Mouse (Mus musculus) MEL (cell line): ENCODE results near the gene Tle1. TPM values are rescaled to one million over a fixed set of nuclear protein-coding genes. Genes with fewer than 3 reads are reported as not detected.

Source experiments
- DNase-seq: peaks from one replicate; pipeline ENCODE4 v3.0.0; 2011; ENCODE audit warnings: low read depth, low spot score
- H3K27ac ChIP-seq: 2 replicates; pipeline ENCODE4 v1.5.1; 2012; ENCODE audit warnings: low read depth, mild to moderate bottlenecking, control low read depth, low read length, moderate library complexity; ENCODE audit not compliant: control insufficient read depth
- H3K27me3 ChIP-seq, 2 experiments: fragments of 150-350 bp in 1 of 2; sonication (generic) in 1 of 2; 2 replicates each; pipeline ENCODE4 v1.6.1; 2012; ENCODE audit warnings: low read length in 2 of 2, mild to moderate bottlenecking in 2 of 2, improper control_type of control experiment in 1 of 2, moderate library complexity in 1 of 2; ENCODE audit not compliant: insufficient read depth in 2 of 2, control insufficient read depth in 1 of 2
- H3K36me3 ChIP-seq, 2 experiments: 2 replicates each; pipeline ENCODE4 v1.6.1; 2012 to 2014; ENCODE audit warnings: low read length in 2 of 2, improper control_type of control experiment in 1 of 2, inconsistent platforms in 1 of 2, mild to moderate bottlenecking in 1 of 2; ENCODE audit not compliant: insufficient read depth in 2 of 2, control insufficient read depth in 1 of 2
- H3K4me1 ChIP-seq, 2 experiments: fragments of 150-350 bp in 1 of 2; sonication (generic) in 1 of 2; 2 replicates each; pipeline ENCODE4 v1.6.1; 2012; ENCODE audit warnings: low read length in 2 of 2, improper control_type of control experiment in 1 of 2, mild to moderate bottlenecking in 1 of 2; ENCODE audit not compliant: insufficient read depth in 2 of 2, control insufficient read depth in 1 of 2
- H3K4me3 ChIP-seq, 2 experiments: fragments of 150-350 bp in 1 of 2; sonication (generic) in 1 of 2; 2 replicates each; pipeline ENCODE4 v1.5.1; 2012; ENCODE audit warnings: low read depth in 2 of 2, low read length in 2 of 2, mild to moderate bottlenecking in 2 of 2, moderate library complexity in 2 of 2, control low read depth in 1 of 2, improper control_type of control experiment in 1 of 2; ENCODE audit not compliant: control insufficient read depth in 1 of 2, insufficient read depth in 1 of 2
- H3K79me2 ChIP-seq: 2 replicates; pipeline ENCODE4 v1.6.1; 2012; ENCODE audit warnings: mild to moderate bottlenecking, low read length, moderate library complexity; ENCODE audit not compliant: control insufficient read depth, poor library complexity, insufficient read depth
- H3K9ac ChIP-seq: 2 replicates; pipeline ENCODE4 v1.6.1; 2012; ENCODE audit warnings: low read depth, mild to moderate bottlenecking, control low read depth, low read length, moderate library complexity; ENCODE audit not compliant: control insufficient read depth, poor library complexity, severe bottlenecking
- H3K9me3 ChIP-seq: fragments of 150-350 bp; sonication (generic); replicated peaks from 2 replicates; pipeline ENCODE4 v1.6.1; 2012; ENCODE audit warnings: mild to moderate bottlenecking, low read length, improper control_type of control experiment, moderate library complexity; ENCODE audit not compliant: insufficient read depth
- BHLHE40 ChIP-seq: IDR thresholded peaks from 2 replicates; pipeline ENCODE4 v1.6.1; 2012; ENCODE audit warnings: low read depth, mild to moderate bottlenecking, inconsistent platforms, low read length, improper control_type of control experiment, borderline replicate concordance
- CHD1 ChIP-seq: IDR thresholded peaks from 2 replicates; pipeline ENCODE4 v1.6.1; 2012; ENCODE audit warnings: low read depth, mild to moderate bottlenecking, inconsistent platforms, low read length, improper control_type of control experiment
- ELF1 ChIP-seq: IDR thresholded peaks from 2 replicates; pipeline ENCODE4 v1.6.1; 2014; ENCODE audit warnings: low read depth, mild to moderate bottlenecking, inconsistent platforms, low read length, improper control_type of control experiment, moderate library complexity
- EP300 ChIP-seq, 2 experiments: IDR thresholded peaks; 2 replicates each; pipeline ENCODE4 v1.6.1; 2011; ENCODE audit warnings: improper control_type of control experiment in 2 of 2, low read length in 2 of 2, low read depth in 1 of 2, mild to moderate bottlenecking in 1 of 2
- ETS1 ChIP-seq: IDR thresholded peaks from 2 replicates; pipeline ENCODE4 v1.6.1; 2012; ENCODE audit warnings: low read depth, mild to moderate bottlenecking, inconsistent platforms, low read length, improper control_type of control experiment, moderate library complexity
- GABPA ChIP-seq: IDR thresholded peaks from 2 replicates; pipeline ENCODE4 v1.6.1; 2012; ENCODE audit warnings: low read depth, mild to moderate bottlenecking, inconsistent platforms, low read length, improper control_type of control experiment, moderate library complexity
- JUND ChIP-seq: IDR thresholded peaks from 2 replicates; pipeline ENCODE4 v1.6.1; 2011; ENCODE audit warnings: low read depth, mild to moderate bottlenecking, improper control_type of control experiment, low read length
- KAT2A ChIP-seq: conservative IDR thresholded peaks from 2 replicates; pipeline ENCODE4 v1.6.1; 2012; ENCODE audit warnings: low read depth, low read length, improper control_type of control experiment, inconsistent platforms
- MAFK ChIP-seq: IDR thresholded peaks from 2 replicates; pipeline ENCODE4 v1.6.1; 2011; ENCODE audit warnings: low read depth, mild to moderate bottlenecking, low read length, improper control_type of control experiment, borderline replicate concordance
- MAZ ChIP-seq: IDR thresholded peaks from 2 replicates; pipeline ENCODE4 v1.6.1; 2012; ENCODE audit warnings: low read depth, mild to moderate bottlenecking, inconsistent platforms, low read length, improper control_type of control experiment
- MEF2A ChIP-seq: IDR thresholded peaks from 2 replicates; pipeline ENCODE4 v1.6.1; 2014; ENCODE audit warnings: low read depth, mild to moderate bottlenecking, inconsistent platforms, low read length, improper control_type of control experiment; ENCODE audit not compliant: poor library complexity, insufficient replicate concordance, severe bottlenecking; ENCODE audit errors: extremely low read depth
- NELFE ChIP-seq: IDR thresholded peaks from 2 replicates; pipeline ENCODE4 v1.6.1; 2011; ENCODE audit warnings: low read depth, low read length, improper control_type of control experiment
- NRF1 ChIP-seq: IDR thresholded peaks from 2 replicates; pipeline ENCODE4 v1.6.1; 2014; ENCODE audit warnings: low read depth, mild to moderate bottlenecking, inconsistent platforms, low read length, improper control_type of control experiment, moderate library complexity; ENCODE audit not compliant: poor library complexity, insufficient read depth, severe bottlenecking
- POLR2A ChIP-seq, 2 experiments: IDR thresholded peaks; 2 replicates each; pipeline ENCODE4 v1.6.1; 2011 to 2012; ENCODE audit warnings: low read length in 2 of 2, mild to moderate bottlenecking in 2 of 2, control low read depth in 1 of 2, improper control_type of control experiment in 1 of 2, low read depth in 1 of 2, moderate library complexity in 1 of 2; ENCODE audit not compliant: control insufficient read depth in 1 of 2, insufficient read depth in 1 of 2, poor library complexity in 1 of 2
- POLR2AphosphoS5 ChIP-seq: IDR thresholded peaks from 2 replicates; pipeline ENCODE4 v1.6.1; 2012; ENCODE audit warnings: low read depth, borderline replicate concordance, mild to moderate bottlenecking, inconsistent platforms, low read length, moderate library complexity, mixed read lengths
- RCOR1 ChIP-seq: IDR thresholded peaks from 2 replicates; pipeline ENCODE4 v1.6.1; 2012; ENCODE audit warnings: low read depth, mild to moderate bottlenecking, inconsistent platforms, low read length, improper control_type of control experiment
- SIN3A ChIP-seq: IDR thresholded peaks from 2 replicates; pipeline ENCODE4 v1.6.1; 2012; ENCODE audit warnings: low read length, improper control_type of control experiment, inconsistent platforms
- SMC3 ChIP-seq: IDR thresholded peaks from 2 replicates; pipeline ENCODE4 v1.6.1; 2011; ENCODE audit warnings: low read depth, low read length, improper control_type of control experiment
- TAL1 ChIP-seq: IDR thresholded peaks from 2 replicates; pipeline ENCODE4 v1.6.1; 2012; ENCODE audit warnings: mild to moderate bottlenecking, inconsistent platforms, low read length, moderate library complexity, mixed read lengths
- TBP ChIP-seq: IDR thresholded peaks from 2 replicates; pipeline ENCODE4 v1.8.0; 2011; ENCODE audit warnings: low read depth, low read length, improper control_type of control experiment
- TCF12 ChIP-seq: IDR thresholded peaks from 2 replicates; pipeline ENCODE4 v1.6.1; 2014; ENCODE audit warnings: low read depth, mild to moderate bottlenecking, inconsistent platforms, low read length, improper control_type of control experiment, moderate library complexity
- USF2 ChIP-seq, 2 experiments: IDR thresholded peaks; 2 replicates each; pipeline ENCODE4 v1.6.1; 2011 to 2012; ENCODE audit warnings: improper control_type of control experiment in 2 of 2, low read length in 2 of 2, borderline replicate concordance in 1 of 2, inconsistent platforms in 1 of 2, low read depth in 1 of 2, mild to moderate bottlenecking in 1 of 2; ENCODE audit not compliant: insufficient read depth in 1 of 2
- ZC3H11A ChIP-seq: IDR thresholded peaks from 2 replicates; pipeline ENCODE4 v1.6.1; 2012; ENCODE audit warnings: low read depth, mild to moderate bottlenecking, inconsistent platforms, low read length, improper control_type of control experiment
- ZMIZ1 ChIP-seq: IDR thresholded peaks from 2 replicates; pipeline ENCODE4 v1.6.1; 2012; ENCODE audit warnings: low read depth, mild to moderate bottlenecking, inconsistent platforms, low read length, improper control_type of control experiment, moderate library complexity
- polyA plus RNA-seq, 2 experiments: library from polyadenylated mRNA; stranded (reverse) in 1 of 2; unstranded in 1 of 2; fragments of >175 nt in 1 of 2; fragments of >200 nt in 1 of 2; gene quantifications; 2 replicates each; pipeline versions ENCODE4 v1.2.1 to v1.2.4; 2012; ENCODE audit warnings: low replicate concordance in 2 of 2, low read depth in 1 of 2; ENCODE audit not compliant: insufficient read length in 2 of 2, insufficient read depth in 1 of 2, missing spikeins in 1 of 2
- total RNA-seq: library from RNA; depleted of rRNA; stranded (reverse); fragments of 300-350 nt; gene quantifications from 2 replicates; pipeline ENCODE4 v1.2.3, GENCODE M21; 2012

Gene Tle1
- total and polyA plus RNA-seq, 3 experiments: 21.1 to 22.5 TPM; not detected in 1

DNA sequence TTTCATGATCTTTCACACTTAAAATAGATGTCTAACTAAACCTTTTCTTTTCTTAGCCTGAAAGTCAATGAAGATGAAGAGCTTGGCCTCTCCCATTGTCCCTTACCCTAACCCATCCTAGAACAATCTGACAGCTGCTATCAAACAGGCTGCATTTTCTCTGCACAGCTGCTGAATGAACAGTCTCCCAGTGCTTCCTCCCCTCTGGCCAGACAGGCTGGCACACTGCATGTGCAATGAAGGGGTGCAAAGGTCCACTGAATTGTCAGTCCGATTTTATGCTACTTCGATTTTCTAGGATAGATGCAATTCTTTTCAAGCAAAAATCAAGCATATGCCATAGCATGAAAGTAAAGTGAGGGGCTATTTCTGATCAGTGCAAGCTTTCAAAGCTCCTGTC, 34.2 kb downstream of the Tle1 start:
- DNase-seq: no peak
- TF ChIP-seq MAFK (no peak), TBP (no peak), TCF12 (no peak), MEF2A (no peak), TAL1 (no peak), ETS1 (no peak), RCOR1 (no peak), CHD1 (no peak), ZC3H11A (no peak), SMC3 (no peak)
- H3K4me3 ChIP-seq: no peak overlapping the region
- H3K9ac ChIP-seq: no peak overlapping the region
- H3K27ac ChIP-seq: no peak overlapping the region
- no peaks in the 10 kb centered on the region for H3K9me3 ChIP-seq
- no peaks in the 10 kb centered on the region; a peak in 1 of 4 replicates for H3K4me1 ChIP-seq
- H3K36me3 ChIP-seq: peaks cover 0 to 14% of the 10 kb centered on the region in 2 experiments; a peak in 3 of 4 replicates
- peaks cover 1% of the 10 kb centered on the region; the same call in 1 of the 2 replicates for H3K79me2 ChIP-seq
- no peaks in the 10 kb centered on the region for H3K27me3 ChIP-seq

DNA sequence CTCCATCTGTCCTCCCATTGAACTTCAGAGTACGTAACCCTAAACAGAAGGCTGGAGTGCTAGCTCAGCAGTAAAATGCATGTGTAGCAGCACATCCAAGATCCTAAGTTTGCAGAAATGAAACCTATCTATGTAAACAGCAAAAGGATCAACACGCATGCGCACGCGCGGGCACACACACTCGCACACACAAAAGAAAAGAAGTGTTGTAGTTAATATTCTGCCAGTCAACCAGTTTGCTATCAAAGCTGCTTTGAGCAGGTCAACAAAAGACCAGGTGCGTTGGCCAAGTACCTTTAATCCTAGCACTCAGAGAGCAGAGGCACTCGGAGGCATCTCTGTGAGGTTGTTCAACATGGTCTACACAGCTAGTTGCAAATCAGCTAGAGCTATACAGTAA, 35.0 kb downstream of the Tle1 start:
- Histone ChIP-seq H3K9me3 (no peaks in the 10 kb centered on the region), H3K4me1 (no peaks in the 10 kb centered on the region; a peak in 1 of 4 replicates), H3K9ac (no peak overlapping the region), H3K27me3 (no peaks in the 10 kb centered on the region), H3K79me2 (no peaks in the 10 kb centered on the region; the same call in 1 of the 2 replicates), H3K27ac (no peak overlapping the region), H3K4me3 (no peak overlapping the region), H3K36me3 (peaks cover 0 to 13% of the 10 kb centered on the region in 2 experiments; a peak in 3 of 4 replicates)
- no peak for TF ChIP-seq ZMIZ1
- TF ChIP-seq GABPA: no peak
- no peak for TF ChIP-seq SIN3A
- no peak for TF ChIP-seq MAFK
- TF ChIP-seq USF2 (IDR thresholded peaks at IDR 0.05; ENCODE audit: borderline replicate concordance in 1 of 2, insufficient read depth in 1 of 2, low read depth in 1 of 2, low read length in 2 of 2): no peak
- TF ChIP-seq EP300 (IDR thresholded peaks at IDR 0.05; ENCODE audit: low read depth in 1 of 2, low read length in 2 of 2): no peak
- no peak for TF ChIP-seq NRF1
- TF ChIP-seq MAZ: no peak
- TF ChIP-seq CHD1: no peak
- no peak for TF ChIP-seq MEF2A
- TF ChIP-seq NELFE: no peak
- no peak for TF ChIP-seq ELF1
- no peak for TF ChIP-seq TAL1
- no peak for TF ChIP-seq POLR2A (IDR thresholded peaks at IDR 0.05; ENCODE audit: control insufficient read depth in 1 of 2, insufficient read depth in 1 of 2, low read depth in 1 of 2, low read length in 2 of 2, poor library complexity in 1 of 2)
- TF ChIP-seq JUND: no peak
- no peak for TF ChIP-seq BHLHE40
- TF ChIP-seq TBP: no peak
- TF ChIP-seq POLR2AphosphoS5: no peak
- no peak for TF ChIP-seq KAT2A
- DNase-seq: no peak
